Mouse (Mus musculus) kidney, adult 18-20 months (tissue): Measurements from ENCODE around the gene Kpna7.

Experiments used
- DNase-seq: peaks from one replicate; pipeline ENCODE4 v3.0.0; 2021

Gene Kpna7

GRCm38 (mm10) chr5:144958271-144958670, 125.6 kb downstream of the Kpna7 start:
- no peak for DNase-seq

GRCm38 (mm10) chr5:144954432-144954831, 129.4 kb downstream of the Kpna7 start:
- no peak for DNase-seq

GRCm38 (mm10) chr5:144952592-144952991, 131.2 kb downstream of the Kpna7 start:
- DNase-seq, result no peak

GRCm38 (mm10) chr5:144950428-144951051, 133.3 kb downstream of the Kpna7 start:
- no peak for DNase-seq

GRCm38 (mm10) chr5:144949856-144950255, 134.0 kb downstream of the Kpna7 start:
- DNase-seq, result no peak

- DNase-seq, result no peak
Observed at GRCm38 (mm10) chr5:144948422-144948821, 135.4 kb downstream of the Kpna7 start.

- DNase-seq, result no peak
Observed at GRCm38 (mm10) chr5:144948002-144948401, 135.8 kb downstream of the Kpna7 start.

GRCm38 (mm10) chr5:144946032-144946431, 137.8 kb downstream of the Kpna7 start:
- DNase-seq, result no peak

- no peak for DNase-seq
Observed at GRCm38 (mm10) chr5:144944932-144945331, 138.9 kb downstream of the Kpna7 start.

GRCm38 (mm10) chr5:144944370-144944769, 139.5 kb downstream of the Kpna7 start:
- no peak for DNase-seq

- no peak for DNase-seq
Observed at GRCm38 (mm10) chr5:144943346-144943745, 140.5 kb downstream of the Kpna7 start.

- no peak for DNase-seq
Observed at GRCm38 (mm10) chr5:144942431-144942830, 141.4 kb downstream of the Kpna7 start.

- no peak for DNase-seq
Observed at GRCm38 (mm10) chr5:144940904-144941303, 142.9 kb downstream of the Kpna7 start.

GRCm38 (mm10) chr5:144937304-144937703, 146.5 kb downstream of the Kpna7 start:
- DNase-seq, result no peak
